Mouse (Mus musculus) right cerebral cortex, adult 2 months (tissue): ENCODE measurements around the gene Trim3.
A peak's percentile ranks its signal among the peaks of the same experiment; 100 is the strongest.

Source experiments
- DNase-seq, 2 experiments: peaks; one replicate each; pipeline ENCODE4 v3.0.0; 2021 to 2022; ENCODE audit warnings: low spot score in 2 of 2

Trim3 gene

DNA sequence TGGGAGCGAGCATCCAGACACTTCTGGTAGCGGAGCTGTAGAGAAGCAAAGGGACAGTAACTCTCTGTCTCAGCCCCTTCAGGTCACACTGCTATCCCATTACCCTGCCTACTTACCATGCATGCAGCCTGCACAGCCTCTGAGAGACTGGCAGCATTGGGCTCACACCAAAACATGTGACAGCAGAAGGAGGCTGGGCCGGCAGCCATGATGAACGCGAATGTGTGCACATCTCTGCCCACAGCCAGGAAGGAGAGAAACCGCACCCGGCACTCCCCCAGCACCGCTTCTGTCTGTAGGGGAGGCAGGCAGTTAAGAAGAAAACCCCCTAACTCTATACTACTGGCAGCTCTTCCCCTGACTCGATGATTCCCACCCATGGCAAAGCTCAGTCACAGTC is 74.4 kb downstream of the Trim3 start:
- DNase-seq = peak in 1 of 2 experiments; percentile 66

DNA sequence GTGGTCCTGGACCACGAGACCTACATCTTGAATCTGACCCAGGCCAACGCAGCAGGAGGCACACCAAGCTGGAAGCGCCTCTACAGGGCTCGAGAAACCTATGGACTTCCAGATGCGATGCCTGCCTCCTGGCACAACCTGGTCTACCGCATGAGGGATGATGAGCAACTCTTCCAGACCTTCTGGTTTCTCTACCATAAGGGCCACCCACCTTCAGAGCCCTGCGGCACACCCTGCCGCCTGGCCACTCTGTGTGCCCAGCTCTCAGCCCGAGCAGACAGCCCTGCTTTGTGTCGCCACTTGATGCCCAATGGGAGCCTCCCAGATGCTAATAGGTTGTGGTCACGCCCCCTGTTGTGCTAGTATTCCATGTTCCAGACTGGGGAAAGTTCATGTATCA is 75.7 kb downstream of the Trim3 start:
- peak in 1 of 2 experiments; percentile 25 for DNase-seq

DNA sequence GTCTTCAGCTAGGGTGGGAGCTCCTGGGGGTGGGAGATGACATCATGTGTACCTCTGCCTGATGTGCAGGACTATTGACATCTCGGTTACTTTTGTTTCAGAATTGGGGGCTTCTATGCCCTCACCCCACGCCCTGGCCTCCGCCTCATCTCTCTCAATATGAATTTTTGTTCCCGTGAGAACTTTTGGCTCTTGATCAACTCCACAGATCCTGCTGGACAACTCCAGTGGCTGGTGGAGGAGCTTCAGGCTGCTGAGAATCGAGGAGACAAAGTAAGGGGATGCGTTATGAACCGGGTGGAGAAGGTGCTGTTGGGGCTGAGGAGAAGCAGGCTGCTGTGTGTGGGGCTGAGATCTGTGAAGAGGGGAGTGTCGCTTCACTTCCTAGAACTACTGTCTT is 77.0 kb downstream of the Trim3 start:
- peak in 1 of 2 experiments; percentile 20 for DNase-seq

DNA sequence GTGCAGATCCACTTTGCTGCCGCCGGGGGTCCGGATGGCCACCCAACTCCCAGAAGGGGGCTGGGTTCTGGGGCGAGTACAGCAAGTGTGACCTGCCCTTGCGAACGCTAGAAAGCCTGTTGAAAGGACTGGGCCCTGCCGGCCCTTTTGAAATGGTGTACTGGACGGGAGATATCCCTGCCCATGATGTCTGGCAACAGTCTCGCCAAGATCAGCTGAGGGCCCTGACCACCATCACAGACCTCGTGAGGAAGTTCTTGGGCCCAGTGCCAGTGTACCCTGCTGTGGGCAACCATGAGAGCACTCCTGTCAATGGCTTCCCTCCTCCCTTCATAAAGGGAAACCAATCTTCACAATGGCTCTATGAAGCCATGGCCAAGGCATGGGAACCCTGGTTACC is 77.8 kb downstream of the Trim3 start:
- DNase-seq = peak in 1 of 2 experiments; percentile 18
